Mouse (Mus musculus) retina, postnatal 7 days (tissue): Measurements from ENCODE around the gene Slc23a2.

Source experiments
- DNase-seq: peaks from one replicate; pipeline ENCODE4 v3.0.0-alpha.2; 2012; ENCODE audit warnings: low read depth, low spot score

Gene Slc23a2

DNA sequence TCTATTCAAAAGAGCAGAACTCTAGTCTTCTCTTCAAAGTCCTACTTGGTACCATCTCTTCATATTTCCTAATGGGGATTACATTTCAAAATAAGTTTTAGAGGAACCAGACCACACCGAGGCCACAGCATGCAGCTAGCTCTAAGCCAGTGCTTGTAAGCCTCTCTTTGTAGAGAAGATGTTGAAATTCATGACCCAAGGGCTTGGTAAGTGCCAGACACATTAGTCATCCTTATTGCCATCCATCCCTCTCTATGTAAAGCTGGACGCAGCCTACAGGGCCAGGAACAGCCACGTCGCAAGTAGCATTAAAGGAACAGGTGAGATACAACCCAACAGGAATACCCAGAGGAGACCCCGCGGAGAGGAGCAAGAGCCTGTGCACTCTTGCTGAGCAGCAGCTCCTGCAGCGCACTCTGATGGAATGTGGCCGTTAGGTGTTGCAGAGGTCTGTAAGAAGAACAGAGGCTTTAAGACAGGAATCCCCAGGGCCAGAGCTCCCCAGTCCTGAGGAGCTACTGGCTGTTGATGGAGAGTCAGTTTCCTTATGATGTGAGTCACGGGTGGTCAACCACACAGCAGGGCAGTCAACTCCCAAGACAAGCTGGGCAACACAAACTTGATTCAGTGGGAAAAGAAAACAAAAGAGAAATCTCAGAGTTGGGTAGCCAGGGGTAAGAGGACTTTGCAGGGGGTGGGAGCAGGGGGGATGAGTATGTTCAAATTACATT lies 45.8 kb downstream of the Slc23a2 start:
- DNase-seq, result no peak

DNA sequence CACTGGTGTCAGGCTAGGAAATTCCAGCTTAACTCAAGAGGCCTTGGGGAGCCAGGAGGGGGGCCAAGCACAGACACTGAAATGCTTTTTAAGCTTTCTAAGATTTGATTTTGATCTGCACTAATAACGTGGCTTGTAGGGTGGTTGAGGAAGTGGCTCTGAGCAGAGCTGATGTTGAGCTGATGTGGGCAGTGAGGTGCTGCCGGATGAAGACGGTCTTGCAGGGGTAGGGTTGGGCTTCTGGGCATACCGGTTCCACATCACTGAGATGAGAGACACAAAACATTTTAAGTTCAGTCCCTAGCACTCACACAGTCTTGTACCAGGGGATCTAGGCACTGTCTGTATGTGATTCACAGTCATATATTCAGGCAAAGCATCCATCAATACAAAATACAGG lies 46.5 kb downstream of the Slc23a2 start:
- no peak for DNase-seq

DNA sequence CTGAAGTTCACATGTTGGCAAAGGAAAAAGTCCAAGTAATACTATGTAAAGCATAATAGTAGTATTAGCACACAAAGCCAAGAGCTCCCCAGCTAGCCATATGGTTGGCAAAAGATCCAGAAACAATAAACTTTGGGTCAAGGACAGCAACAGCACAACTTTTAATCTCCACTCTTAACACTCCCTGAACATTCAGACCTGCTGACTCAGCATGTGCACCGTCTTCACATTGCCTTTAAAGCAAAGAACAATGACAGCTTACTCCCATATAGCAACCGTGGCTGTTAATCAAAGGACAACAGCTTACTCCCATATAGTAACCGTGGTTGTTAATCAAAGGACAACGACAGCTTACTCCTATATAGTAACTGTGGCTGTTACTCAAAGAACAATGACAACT lies 48.3 kb downstream of the Slc23a2 start:
- no peak for DNase-seq

DNA sequence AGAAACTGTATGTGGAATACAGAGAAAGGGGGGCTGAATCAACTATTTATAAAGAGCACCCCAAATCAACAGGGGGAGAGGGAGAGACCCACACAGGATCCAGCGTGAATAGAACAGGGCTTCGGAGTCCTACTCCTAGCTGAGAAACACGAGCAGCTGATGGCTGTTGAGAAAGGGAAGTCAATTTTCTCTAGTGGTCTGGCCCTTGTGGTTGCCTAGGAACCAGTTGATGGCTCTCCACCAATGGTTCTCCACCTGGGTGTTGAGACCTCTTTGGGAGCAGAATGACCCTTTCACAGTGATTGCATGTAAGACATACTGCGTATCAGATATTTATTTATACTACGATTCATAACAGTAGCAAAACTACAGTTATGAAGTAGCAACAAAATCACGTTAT lies 49.1 kb downstream of the Slc23a2 start:
- DNase-seq, result no peak

DNA sequence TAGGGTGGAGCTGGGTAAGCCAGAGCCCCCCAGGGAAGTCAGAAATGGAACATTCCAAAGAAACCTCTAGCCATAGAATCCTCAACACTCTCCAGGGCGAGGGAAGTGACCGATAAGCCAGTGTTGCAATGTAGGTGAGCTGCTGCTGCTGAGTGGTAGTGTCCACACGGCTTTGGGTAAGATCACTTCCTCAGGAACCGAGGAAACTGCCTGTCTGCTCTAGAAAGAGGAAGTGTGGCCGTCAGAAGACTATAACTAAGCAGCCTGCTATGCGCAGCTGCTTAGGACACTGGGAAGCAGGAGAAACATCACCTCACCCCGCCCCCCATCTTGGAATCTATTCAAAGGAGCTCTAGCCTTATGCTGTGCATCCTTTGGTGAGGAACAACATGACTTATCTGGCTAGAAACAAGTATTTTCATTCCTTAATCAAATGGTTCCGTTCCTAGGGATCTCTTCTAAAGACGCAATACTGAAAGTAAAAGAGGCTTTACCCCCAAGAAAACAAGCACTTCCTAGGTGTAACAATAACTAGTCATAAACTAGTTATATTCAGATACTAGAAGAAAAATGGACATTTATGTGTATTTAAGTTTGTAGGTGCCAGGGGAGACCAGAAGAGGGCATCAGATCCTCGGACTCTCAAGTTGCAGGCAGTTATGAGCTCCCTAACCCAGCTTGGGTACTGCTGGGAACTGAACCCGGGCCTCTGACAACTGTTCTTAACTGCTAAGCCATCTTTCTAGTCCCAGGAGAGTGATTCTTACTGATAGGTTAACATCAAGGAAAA lies 50.3 kb downstream of the Slc23a2 start:
- DNase-seq, result no peak

DNA sequence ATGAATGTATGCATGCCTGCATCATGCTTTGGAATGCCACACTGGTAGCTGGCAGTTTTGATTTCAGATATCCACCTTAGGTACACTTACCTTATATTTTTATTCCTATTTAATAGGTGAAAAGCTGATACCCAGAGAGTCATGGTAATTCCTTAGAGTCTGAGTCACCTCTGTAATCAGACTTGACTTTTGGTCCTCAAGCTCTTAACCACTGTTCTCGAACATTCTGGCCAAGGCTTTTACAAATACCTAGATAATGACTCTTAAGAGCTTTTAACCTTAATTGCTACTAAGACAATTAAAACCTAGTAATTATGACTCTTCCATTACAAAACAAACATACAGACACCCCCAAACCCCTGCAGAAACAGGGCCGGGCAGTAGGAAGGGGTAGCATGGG lies 51.2 kb downstream of the Slc23a2 start:
- no peak for DNase-seq

DNA sequence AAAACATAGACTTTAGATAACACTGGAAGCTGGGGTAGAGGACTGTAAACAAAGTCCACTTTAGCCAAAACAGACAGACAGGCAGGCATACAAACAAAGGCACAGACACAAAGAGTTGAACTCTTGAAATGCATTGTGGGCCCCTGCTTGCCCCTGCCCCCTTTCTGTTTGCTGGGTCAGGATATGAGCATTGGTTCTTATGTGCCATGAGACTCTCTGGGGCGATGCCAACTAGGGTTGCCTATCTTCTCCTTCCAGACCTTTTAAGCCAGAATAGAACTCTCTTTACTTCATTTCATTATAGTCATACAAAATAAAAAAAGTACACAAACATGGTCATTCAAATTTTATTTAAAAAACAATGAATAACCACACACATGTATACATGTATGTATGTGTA lies 51.6 kb downstream of the Slc23a2 start:
- no peak for DNase-seq

DNA sequence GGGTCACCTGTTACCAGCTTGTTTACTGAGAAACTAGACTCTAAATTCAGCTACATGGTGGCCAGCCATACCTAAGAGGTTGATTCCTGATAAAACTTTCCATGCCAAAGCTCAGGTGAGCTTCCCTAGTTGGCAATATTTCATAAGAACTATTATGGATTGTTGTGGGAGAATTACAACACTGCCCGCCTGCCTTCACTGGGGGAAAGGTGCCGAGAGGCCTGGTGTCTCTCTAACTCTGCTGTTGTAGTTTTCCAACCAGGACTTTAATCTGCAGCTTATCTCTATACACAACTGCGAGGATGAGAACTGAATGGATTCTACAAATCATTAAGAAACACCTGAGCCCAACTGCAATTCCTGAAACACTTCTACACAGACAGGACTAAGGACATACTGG lies 52.2 kb downstream of the Slc23a2 start:
- no peak for DNase-seq

DNA sequence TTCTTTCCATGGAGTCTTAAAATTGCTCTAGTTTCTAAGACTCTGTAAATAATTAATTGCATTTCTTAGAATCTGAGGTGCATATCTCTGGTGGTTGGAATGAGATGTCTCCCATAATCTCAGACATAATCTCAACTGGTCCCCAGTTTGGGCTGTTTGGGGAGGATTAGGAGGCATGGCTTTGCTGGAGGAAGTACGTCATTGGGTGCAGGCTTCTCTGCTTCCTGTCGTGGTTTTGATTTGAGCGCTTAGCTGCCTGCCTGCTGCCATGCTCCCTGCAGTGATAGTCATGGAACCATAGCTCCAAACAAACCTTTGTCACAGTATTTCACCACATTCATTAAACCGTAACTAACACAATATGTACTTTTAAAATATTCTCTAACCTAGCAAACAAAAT lies 53.2 kb downstream of the Slc23a2 start:
- DNase-seq, result no peak

DNA sequence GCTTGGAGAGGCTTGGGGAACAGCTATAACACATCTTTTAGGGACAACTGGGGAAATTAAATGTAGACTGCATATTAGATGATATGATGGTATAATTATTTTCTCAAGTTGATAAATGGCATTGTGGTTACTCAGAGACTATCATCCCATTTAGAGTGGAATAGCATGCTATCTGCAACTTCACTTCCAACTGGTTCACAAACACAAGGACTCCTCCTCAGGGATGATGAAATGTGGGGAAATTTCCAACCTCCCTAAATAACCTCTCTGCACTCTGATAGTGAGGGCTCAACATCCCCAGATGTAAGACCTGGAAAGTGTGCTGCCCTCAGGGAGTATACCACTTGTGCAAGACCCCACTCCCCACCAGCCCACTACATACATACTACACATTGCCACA lies 60.1 kb downstream of the Slc23a2 start:
- DNase-seq, result no peak

DNA sequence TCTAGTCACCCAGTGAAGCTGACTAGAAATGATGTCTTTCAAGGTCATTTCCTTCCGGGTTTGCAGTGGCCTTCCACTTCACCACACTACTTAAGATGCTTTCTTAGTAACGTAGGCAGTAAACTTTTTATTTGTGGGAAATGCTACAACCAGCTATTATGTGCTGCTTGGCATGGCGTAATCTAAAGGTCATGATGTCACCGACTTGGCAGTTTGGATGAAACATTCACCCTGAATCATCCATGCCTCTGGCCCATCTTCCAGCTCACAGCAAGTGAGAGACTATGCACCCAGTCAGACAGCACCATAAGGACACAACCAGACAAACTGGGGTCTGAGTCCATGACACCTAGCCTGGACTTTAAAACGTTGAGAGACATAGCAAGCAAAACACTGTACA lies 60.5 kb downstream of the Slc23a2 start:
- no peak for DNase-seq

DNA sequence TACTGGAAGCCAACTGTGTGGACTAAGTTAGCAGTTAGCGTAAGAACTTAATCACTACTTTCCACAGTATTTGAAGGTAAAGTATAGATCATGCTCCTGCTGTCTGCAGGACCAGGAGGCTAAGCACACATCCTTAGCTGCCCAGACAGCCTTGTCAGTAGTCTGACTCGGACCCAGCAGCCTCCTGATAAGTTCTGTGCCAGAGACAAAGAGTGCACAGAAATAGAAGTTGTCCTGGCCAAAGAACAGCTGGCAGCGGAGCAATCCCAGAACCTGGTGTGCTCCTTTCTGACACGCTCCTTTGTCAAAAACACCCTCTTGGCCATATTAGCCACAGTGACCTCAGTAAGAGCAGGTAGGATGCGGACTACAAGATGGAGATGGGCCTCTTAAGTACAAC lies 65.8 kb downstream of the Slc23a2 start:
- no peak for DNase-seq

DNA sequence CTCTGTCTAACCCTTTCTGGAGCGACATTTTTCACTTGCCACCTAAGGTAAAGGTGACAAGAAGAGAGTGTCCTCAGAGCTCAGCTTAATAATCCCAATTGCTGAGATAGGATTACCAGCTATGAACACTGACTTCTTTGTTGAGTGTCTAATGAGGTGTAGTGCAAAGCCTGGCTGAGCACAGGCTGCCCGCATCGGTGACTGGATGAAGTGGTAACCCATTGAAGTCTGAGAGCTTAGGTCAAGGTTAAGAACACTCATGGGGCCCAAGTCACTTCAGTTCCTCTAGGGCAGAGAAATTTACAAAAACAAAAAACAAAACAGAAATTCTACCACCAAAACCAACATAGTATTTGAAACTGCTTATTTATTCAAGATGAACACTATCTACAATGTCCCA lies 71.9 kb downstream of the Slc23a2 start:
- DNase-seq, result no peak

DNA sequence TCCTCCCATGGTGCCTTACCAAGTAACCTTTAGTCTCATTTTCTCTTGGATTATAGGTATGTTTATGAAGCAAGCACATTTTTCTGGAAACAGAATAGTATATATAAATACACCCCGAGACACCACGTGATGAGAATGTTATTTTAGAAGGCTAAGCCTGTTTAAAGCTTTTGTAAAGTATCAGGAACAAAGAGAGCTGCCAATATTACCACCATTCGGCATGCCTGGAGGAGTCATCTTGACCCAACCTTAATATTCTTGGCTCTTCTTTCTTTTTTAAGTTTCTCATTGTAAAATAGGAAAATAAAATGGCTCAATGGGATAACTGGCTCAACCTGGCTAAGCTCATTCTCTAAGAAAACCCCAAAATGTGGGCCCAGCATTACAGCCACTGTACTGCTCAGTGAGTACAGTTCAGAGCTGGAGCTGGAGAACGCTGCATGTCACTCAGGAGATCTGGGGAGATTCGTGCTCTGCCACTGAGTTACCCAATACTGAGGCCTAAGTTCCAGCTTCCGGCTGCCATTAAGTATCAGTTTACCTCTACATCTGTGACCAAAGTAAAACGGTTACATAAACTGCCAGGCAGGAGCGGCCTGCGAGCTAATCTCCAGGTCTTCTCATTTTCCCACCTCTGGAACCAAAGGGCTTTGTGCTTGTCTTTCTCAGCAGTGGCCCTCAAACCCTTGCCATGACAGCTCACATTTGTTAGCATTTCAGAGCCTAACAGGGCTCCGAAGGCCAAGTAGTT lies 74.7 kb downstream of the Slc23a2 start:
- DNase-seq, result no peak

DNA sequence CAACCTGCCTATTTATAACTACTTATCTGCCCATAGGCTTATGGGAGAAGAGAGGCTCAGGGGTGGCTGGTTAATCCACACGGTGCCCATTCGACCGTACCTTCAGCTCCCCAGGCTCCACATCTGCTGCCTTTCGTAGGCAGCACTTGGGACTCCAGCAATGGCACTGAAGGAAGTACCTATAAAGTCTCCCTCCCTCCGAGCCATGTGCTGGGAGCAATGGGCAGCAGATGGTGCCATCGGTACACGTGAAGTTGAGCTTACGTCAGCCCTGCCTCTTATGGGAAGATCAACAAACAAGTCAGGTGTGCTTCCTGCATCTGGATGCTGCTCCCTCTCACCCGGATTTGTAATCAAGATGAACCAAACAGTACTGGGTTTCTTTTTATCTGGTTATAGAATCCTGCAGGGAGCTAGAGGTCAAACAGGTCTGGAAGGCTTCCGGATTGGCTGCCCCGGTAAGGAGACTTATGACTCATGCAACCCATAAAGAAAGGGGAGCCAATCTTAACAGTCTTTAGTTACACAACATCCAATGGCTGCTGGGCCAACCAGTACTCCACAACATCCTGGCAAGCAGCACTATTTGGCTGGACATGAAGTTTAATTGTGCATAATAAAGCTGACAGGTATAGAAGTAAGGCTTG lies 80.6 kb downstream of the Slc23a2 start:
- peak; percentile 32 for DNase-seq

DNA sequence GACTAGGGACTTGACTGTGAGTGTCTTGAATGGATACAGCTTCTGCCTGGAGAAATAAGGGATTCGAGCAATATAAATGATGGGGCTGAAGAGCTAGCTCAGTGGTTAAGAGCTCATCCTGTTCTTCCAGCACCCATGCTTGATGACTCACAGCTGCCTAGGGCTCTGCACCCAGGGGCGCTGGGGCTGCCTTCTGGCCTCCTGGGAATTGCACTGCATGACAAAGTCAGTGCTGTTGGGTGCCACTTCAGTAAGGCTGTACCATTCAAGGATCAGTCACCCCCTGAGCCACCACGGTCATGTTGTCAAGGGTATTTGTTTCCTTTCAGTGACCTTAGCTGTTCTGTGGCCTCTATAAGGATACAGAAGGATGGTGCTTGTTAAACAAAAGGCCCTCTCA lies 81.1 kb downstream of the Slc23a2 start:
- no peak for DNase-seq

DNA sequence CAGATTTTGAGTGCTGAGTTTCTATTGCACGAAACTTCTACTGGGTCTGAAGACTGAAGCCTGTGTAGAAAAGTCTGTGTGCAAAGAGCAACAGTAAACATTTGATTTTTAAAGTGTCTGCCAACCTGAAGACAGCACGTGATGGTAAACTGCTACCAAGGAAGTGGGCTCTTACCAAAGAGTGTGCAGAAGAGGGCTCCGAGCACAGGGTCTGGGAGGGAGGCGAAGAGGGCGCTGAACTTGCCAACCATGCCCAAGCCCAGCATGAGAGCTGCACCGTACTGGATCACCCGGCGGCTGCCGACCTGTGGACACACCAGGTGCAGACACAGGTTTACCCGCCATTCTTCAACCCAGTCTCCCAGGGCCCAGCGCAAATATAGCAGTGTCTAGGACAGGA lies 83.0 kb downstream of the Slc23a2 start:
- DNase-seq, result no peak

DNA sequence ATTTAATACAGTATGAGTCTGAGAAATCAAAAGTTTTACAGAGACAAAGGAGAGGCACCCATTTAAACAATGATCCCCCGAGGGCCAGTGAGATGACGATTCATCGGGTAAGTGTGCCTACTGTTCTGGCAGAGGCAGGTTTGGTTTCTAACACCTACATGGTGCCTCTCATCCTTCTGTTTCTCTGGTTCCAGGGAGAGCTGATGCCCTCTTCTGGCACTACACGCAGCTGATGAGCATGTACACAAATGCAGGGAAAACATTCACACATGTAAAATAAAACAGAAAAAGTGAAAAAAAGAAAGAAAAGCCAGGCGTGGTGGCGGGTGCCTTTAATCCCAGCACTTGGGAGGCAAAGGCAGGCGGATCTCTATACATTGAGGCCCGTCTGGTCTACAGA lies 85.0 kb downstream of the Slc23a2 start:
- no peak for DNase-seq

DNA sequence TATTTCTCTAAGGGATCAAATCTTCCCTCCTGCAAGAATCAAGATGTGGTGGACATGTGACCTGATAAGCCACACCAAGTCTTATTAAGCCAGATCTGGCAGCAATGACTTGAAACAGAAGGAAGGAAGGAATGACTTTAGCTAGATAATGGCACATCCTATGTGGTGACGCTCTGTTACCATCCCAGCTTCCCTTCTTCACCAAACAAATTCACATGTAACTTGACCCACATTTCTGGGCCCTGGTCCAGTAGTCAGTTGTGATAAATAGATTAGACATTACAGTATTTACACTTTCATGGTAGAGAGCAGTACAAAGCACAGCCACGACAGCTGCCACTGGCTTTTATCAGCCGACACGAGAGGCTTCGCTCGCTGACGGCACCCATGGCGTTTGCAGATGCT lies 89.6 kb downstream of the Slc23a2 start:
- DNase-seq, result no peak

DNA sequence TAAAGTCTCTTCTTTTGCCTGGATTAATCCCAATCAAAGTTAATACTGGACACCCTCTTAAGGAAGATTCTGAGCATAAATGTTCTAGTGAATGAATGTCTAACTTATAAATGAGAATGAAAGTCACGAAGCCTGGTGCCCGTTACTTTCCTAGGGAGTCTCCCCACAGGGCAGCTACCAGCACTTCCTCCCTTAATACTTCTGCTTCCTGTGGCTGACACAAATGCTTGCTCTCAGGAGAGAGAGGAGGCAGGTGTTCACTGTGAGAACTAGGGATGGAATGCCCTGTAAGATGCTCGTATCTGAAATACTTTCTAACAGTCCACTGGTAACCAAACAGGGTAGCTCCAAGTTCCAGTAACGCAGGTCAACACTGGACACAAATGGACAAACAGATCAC lies 91.1 kb downstream of the Slc23a2 start:
- no peak for DNase-seq

DNA sequence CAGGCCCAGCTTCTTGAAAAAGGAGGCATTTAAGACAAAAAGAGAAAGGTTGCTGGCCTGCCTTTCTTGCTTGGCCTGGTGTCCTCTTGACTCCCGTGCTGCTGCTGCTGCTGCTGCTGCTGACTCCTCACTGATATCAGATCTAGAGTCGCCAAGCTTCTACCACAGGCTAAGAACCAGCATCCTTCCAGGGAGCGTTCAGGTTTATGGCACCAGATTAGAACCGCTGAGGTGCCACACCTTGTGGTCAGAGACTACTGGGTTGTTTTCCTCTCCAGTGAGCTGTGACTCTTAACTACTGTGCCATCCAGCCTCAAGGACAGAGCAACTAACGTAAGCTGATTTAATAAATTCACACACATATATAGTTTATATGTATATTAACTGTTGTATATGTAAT lies 93.1 kb downstream of the Slc23a2 start:
- DNase-seq, result no peak

DNA sequence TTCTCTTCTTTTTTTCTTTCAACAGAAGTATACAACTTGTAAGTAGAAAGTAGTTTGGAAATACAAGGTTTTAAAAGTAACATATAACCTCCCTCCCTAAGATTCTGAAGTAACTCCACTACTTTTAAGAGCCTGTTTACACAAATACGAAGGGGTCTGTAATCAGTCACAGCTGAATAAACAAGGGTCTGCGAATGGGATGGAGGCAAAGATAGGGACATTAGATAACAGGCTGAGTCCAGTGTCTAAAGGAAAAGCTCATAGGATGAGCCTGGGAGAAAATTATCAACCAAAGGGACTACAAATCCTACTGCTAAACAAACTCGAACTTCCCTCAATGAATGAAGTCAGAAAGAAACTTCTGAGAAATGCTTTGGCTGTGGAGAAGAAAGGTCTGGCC lies 95.0 kb downstream of the Slc23a2 start:
- DNase-seq, result no peak
